Mouse (Mus musculus) gastrocnemius, postnatal 25 days (tissue): ENCODE measurements at regions not wholly inside any gene's neighbourhood (a gene's known extent, or its start where the extent isn't known, plus 50 kb on each side); places are given as distances from the start of the nearest gene placed in this dataset.

Experiments used
- DNase-seq: peaks from one replicate; pipeline ENCODE4 v3.0.0; 2022

GRCm38 (mm10) chr14:72779446-72779845 is 69.6 kb upstream of the Fndc3a start:
- DNase-seq, result no peak

GRCm38 (mm10) chr14:72778756-72779155 is 69.0 kb upstream of the Fndc3a start:
- no peak for DNase-seq

GRCm38 (mm10) chr14:72777927-72778560 is 68.2 kb upstream of the Fndc3a start:
- no peak for DNase-seq

GRCm38 (mm10) chr14:72770237-72770636 is 60.4 kb upstream of the Fndc3a start:
- no peak for DNase-seq

DNA sequence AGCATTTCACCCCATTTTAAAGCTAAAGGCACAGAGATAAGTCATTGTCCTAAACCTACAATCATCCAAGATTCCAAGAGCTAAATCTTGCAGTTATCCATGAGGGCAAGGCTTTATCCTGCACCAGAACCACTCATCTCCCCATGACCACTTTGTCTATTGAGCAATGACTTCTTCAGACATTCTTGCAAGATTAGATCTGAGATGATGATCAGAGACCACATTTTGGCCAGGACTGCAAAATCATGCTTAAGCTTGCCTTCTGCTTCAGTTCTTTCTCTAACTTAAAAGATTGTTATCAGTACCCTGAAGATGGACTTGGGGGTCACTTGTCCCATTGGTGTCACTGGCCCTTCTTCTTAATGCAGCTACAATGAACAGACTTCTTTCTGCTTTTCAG is 50.3 kb upstream of the Fndc3a start:
- DNase-seq, result no peak
